Mouse (Mus musculus) heart, embryonic 11.5 days (tissue): Measurements from ENCODE around the gene Pkd1l3. TPM values are rescaled to one million over a fixed set of nuclear protein-coding genes. Genes with fewer than 3 reads are reported as not detected.

ENCODE experiments used
- ATAC-seq: fragments of 200-750 bp; cut with Nextera tagmentation; replicated peaks from 2 replicates; pipeline ENCODE4 v1.8.0; 2017; ENCODE audit warnings: moderate library complexity; ENCODE audit not compliant: insufficient number of reproducible peaks, low FRiP score, low TSS enrichment
- H3K27ac ChIP-seq: fragments of 300-500 bp; sonication (generic); 2 replicates; pipeline ENCODE4 v1.5.1; 2014; ENCODE audit warnings: mild to moderate bottlenecking, low read depth, low read length
- H3K27me3 ChIP-seq: fragments of 300-500 bp; sonication (generic); 2 replicates; pipeline ENCODE4 v1.6.1; 2014; ENCODE audit warnings: mild to moderate bottlenecking, low read length, mixed read lengths; ENCODE audit not compliant: control insufficient read depth, insufficient read depth
- H3K36me3 ChIP-seq: fragments of 300-500 bp; sonication (generic); 2 replicates; pipeline ENCODE4 v1.6.1; 2014; ENCODE audit warnings: mild to moderate bottlenecking, low read length, moderate library complexity, mixed read lengths; ENCODE audit not compliant: control insufficient read depth, insufficient read depth
- H3K4me1 ChIP-seq: fragments of 300-500 bp; sonication (generic); 2 replicates; pipeline ENCODE4 v1.6.1; 2014; ENCODE audit warnings: low read length; ENCODE audit not compliant: control insufficient read depth, insufficient read depth
- H3K4me2 ChIP-seq: fragments of 300-500 bp; sonication (generic); 2 replicates; pipeline ENCODE4 v1.6.1; 2014; ENCODE audit warnings: mild to moderate bottlenecking, moderate library complexity
- H3K4me3 ChIP-seq: fragments of 300-500 bp; sonication (generic); 2 replicates; pipeline ENCODE4 v1.5.1; 2014; ENCODE audit warnings: low read depth, low read length
- H3K9ac ChIP-seq: fragments of 300-500 bp; sonication (generic); 2 replicates; pipeline ENCODE4 v1.6.1; 2014; ENCODE audit warnings: mild to moderate bottlenecking, low read depth, low read length, moderate library complexity
- H3K9me3 ChIP-seq: fragments of 300-500 bp; sonication (generic); replicated peaks from 2 replicates; pipeline ENCODE4 v1.6.1; 2016; ENCODE audit warnings: low read length; ENCODE audit not compliant: control insufficient read depth
- WGBS: fragments of 180-500 bp; shearing (Covaris S2); extraction: QIAGEN DNeasy Blood & Tissue Kit; methylation state at CpG from one replicate; pipeline ENCODE4 v1.1.7; 2014; ENCODE audit not compliant: insufficient replicate concordance; 5-methylcytosine and 5-hydroxymethylcytosine counted together
- polyA plus RNA-seq: library from polyadenylated mRNA; unstranded; fragments of >200 nt; fragmentation: Nextera tagmentation; extraction: Ambion mirVana; gene quantifications from 2 replicates; pipeline ENCODE4 v1.2.1, GENCODE M21; 2014

Pkd1l3 gene
- polyA plus RNA-seq, result 0.34 and 0.41 TPM in 2 replicates

DNA sequence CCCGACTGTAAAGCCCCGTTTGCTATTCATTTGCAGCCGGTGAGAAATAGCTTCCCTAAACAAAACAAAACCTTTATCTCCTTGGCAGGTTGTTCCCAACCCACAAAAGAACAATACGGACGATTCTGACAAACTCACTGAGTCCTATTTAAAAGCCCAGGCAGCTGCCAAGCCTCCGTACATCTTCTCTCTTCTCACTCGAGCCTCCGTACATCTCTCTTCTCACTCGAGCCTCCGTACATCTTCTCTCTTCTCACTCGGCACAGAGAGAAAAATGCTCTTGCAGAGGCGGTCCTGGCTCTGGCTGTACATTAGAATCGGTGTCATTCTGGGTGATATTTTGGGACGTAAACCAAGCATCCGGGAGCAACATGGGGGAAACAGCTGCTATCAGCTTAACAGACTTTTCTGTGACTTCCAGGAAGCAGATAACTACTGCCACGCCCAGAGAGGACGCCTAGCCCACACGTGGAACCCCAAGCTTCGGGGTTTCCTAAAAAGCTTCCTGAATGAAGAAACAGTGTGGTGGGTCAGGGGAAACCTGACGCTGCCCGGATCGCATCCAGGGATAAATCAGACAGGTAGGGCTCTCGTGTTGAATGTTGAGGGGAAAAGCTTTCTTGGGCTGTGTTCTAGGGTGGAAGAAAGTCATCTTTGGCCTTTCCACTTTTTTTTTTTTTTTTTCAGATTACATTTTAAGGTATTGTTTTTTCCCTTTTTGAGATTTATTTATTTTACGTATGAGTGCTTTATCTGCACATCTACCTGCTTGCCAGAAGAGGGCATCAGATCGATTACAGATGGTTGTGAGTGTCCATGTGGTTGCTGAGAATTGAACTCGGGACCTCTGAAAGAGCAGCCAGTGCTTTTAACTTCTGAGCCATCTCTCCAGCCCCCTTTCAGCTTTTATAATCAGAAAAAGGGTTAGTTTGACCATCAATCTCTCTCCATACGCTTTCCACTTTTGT lies at the start of gene Pkd1l3:
TSS of gene Pkd1l3 (plus strand) at position 275 of the 968 bp plus-strand sequence.
- Histone ChIP-seq H3K4me2 (peak within 1 kb of the TSS; percentile 34), H3K9me3 (no peaks in the 10 kb centered on the region), H3K4me3 (peak within 1 kb of the TSS; percentile 2; the same call in 1 of the 2 replicates), H3K27me3 (no peaks in the 10 kb centered on the region), H3K36me3 (no peaks in the 10 kb centered on the region), H3K9ac (no peak within 1 kb of the TSS), H3K27ac (no peak within 1 kb of the TSS), H3K4me1 (no peaks in the 10 kb centered on the region)
- 43% methylated on average over 27 of the region's 27 CpGs for WGBS
- ATAC-seq, result no peak

GRCm38 (mm10) chr8:109564766-109565165 lies 49.6 kb upstream of the Pkd1l3 start:
- Histone ChIP-seq H3K9me3 (no peaks in the 10 kb centered on the region), H3K4me1 (peaks cover 13% of the 10 kb centered on the region), H3K4me2 (peak overlapping the region; percentile 77), H3K4me3 (peak overlapping the region; percentile 81), H3K27ac (peak overlapping the region; percentile 91; the same call in 1 of the 2 replicates), H3K36me3 (peaks cover 19% of the 10 kb centered on the region), H3K9ac (peak overlapping the region; percentile 97), H3K27me3 (no peaks in the 10 kb centered on the region)
- WGBS, result 4% methylated on average over 10 of the region's 10 CpGs
- ATAC-seq, result no peak

- H3K27ac ChIP-seq, result peak within 1 kb of the TSS; percentile 91
- peak within 1 kb of the TSS; percentile 77 for H3K4me2 ChIP-seq
Observed at GRCm38 (mm10) chr8:109565498-109566333, 48.6 kb upstream of the Pkd1l3 start, which contains the start of the genes Dhx38 and Txnl4b. Gene Dhx38 (minus strand): TSS chr8:109565861. Gene Txnl4b (plus strand): TSS chr8:109565892.

DNA sequence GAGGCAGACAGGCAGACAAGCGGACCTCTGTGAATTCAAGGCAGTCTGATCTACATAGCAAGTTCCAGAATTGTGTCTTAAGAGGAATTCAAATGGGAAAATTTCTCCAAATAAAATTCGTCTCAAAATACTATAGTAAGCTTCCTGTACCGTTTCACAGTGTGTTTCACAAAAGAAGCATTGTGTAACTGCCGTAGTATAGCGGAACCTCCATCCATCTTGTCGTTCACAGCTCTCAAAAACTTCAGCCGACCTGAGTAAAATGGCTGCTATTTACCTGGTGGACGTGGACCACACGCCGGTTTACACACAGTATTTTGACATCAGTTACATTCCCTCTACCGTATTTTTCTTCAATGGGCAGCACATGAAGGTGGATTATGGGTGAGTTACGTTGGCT lies 43.2 kb upstream of the Pkd1l3 start:
- no peak overlapping the region for H3K4me2 ChIP-seq
- peaks cover 6% of the 10 kb centered on the region; the same call in 1 of the 2 replicates for H3K4me1 ChIP-seq
- 86% methylated on average over 12 of the region's 12 CpGs for WGBS
- no peak overlapping the region for H3K27ac ChIP-seq
- no peak overlapping the region for H3K9ac ChIP-seq
- H3K36me3 ChIP-seq, result peaks cover 4% of the 10 kb centered on the region; the same call in 1 of the 2 replicates
- no peak overlapping the region for H3K4me3 ChIP-seq
- ATAC-seq, result no peak
- H3K9me3 ChIP-seq, result no peaks in the 10 kb centered on the region
- H3K27me3 ChIP-seq, result no peaks in the 10 kb centered on the region

More at GRCm38 (mm10) chr8:109565498-109566333, 48.6 kb upstream of the Pkd1l3 start, which contains the start of the genes Dhx38 and Txnl4b:
- Histone ChIP-seq H3K9ac (peak within 1 kb of the TSS; percentile 97), H3K27me3 (no peaks in the 10 kb centered on the region), H3K4me1 (peaks cover 13% of the 10 kb centered on the region), H3K36me3 (peaks cover 11% of the 10 kb centered on the region), H3K9me3 (no peaks in the 10 kb centered on the region), H3K4me3 (peak within 1 kb of the TSS; percentile 81)
- ATAC-seq, result peak; percentile 99
- under 1% methylated on average over 52 of the region's 52 CpGs for WGBS

- no peaks in the 10 kb centered on the region for H3K4me1 ChIP-seq
- no peak overlapping the region for H3K9ac ChIP-seq
- 0 out of 2 replicates have a peak, but pooled peaks cover 3% of the 10 kb centered on the region for H3K27me3 ChIP-seq
- no peak overlapping the region for H3K27ac ChIP-seq
- H3K9me3 ChIP-seq, result no peaks in the 10 kb centered on the region
- 82% methylated on average over 4 of the region's 4 CpGs for WGBS
- no peak for ATAC-seq
- no peaks in the 10 kb centered on the region; the same call in 1 of the 2 replicates for H3K36me3 ChIP-seq
- H3K4me2 ChIP-seq, result no peak overlapping the region
- no peak overlapping the region for H3K4me3 ChIP-seq
Observed at GRCm38 (mm10) chr8:109576311-109576710, 38.0 kb upstream of the Pkd1l3 start.

DNA sequence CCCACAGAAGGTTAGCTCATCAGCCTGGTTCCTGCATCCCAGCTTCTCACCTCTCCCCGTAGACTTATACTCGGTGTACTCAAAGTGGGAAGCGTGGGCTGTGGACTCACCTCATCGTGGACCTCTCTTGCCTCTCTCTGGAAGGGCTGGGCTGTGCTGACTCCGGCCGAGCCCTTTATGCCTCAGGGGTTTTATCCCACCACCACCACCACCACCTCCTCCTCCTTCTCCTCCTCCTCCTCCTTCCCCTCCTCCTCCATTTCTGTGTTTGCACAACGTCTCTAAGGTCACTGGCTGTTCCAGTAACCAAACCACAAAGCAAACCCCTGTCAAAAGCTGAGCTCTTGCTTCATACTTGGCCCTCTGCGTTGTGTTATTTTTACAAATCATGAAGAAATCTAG lies 35.4 kb upstream of the Pkd1l3 start, which contains the start of gene Hp:
TSS of gene Hp (minus strand) at position 273 of the 402 bp plus-strand sequence.
- H3K4me3 ChIP-seq, result no peak within 1 kb of the TSS
- 67% methylated on average over 8 of the region's 8 CpGs for WGBS
- no peak within 1 kb of the TSS for H3K4me2 ChIP-seq
- no peak within 1 kb of the TSS for H3K9ac ChIP-seq
- ATAC-seq, result no peak
- no peaks in the 10 kb centered on the region for H3K36me3 ChIP-seq
- H3K27me3 ChIP-seq, result 0 out of 2 replicates have a peak, but pooled peaks cover 3% of the 10 kb centered on the region
- H3K27ac ChIP-seq, result no peak within 1 kb of the TSS
- no peaks in the 10 kb centered on the region for H3K4me1 ChIP-seq
- peaks cover 1% of the 10 kb centered on the region; the same call in 1 of the 2 replicates for H3K9me3 ChIP-seq

- Histone ChIP-seq H3K4me1 (no peaks in the 10 kb centered on the region; the same call in 1 of the 2 replicates), H3K27me3 (no peaks in the 10 kb centered on the region), H3K9me3 (peaks cover 3% of the 10 kb centered on the region; the same call in 1 of the 2 replicates), H3K4me3 (no peak overlapping the region), H3K36me3 (no peaks in the 10 kb centered on the region), H3K9ac (no peak overlapping the region), H3K27ac (no peak overlapping the region), H3K4me2 (no peak overlapping the region)
- ATAC-seq, result no peak
- 77% methylated on average over 4 of the region's 4 CpGs for WGBS
Observed at GRCm38 (mm10) chr8:109584293-109584692, 30.0 kb upstream of the Pkd1l3 start.

- no peak for ATAC-seq
- no peaks in the 10 kb centered on the region; the same call in 1 of the 2 replicates for H3K4me1 ChIP-seq
- no peak overlapping the region for H3K4me2 ChIP-seq
- H3K36me3 ChIP-seq, result no peaks in the 10 kb centered on the region
- peaks cover 3% of the 10 kb centered on the region; the same call in 1 of the 2 replicates for H3K9me3 ChIP-seq
- H3K4me3 ChIP-seq, result no peak overlapping the region
- WGBS, result 82% methylated on average over 3 of the region's 3 CpGs
- no peak overlapping the region for H3K27ac ChIP-seq
- H3K9ac ChIP-seq, result no peak overlapping the region
- no peaks in the 10 kb centered on the region for H3K27me3 ChIP-seq
Observed at GRCm38 (mm10) chr8:109584830-109585229, 29.5 kb upstream of the Pkd1l3 start.
